Mouse (Mus musculus) neural tube, embryonic 13.5 days (tissue): ENCODE measurements at regions not wholly inside any gene's neighbourhood (a gene's known extent, or its start where the extent isn't known, plus 50 kb on each side); places are given as distances from the start of the nearest gene placed in this dataset.
A peak's percentile ranks its signal among the peaks of the same experiment; 100 is the strongest.

Source experiments
- ATAC-seq: fragments of 200-750 bp; cut with Nextera tagmentation; 2 replicates; pipeline ENCODE4 v1.8.0; 2017; ENCODE audit warnings: low read depth, mild to moderate bottlenecking, moderate TSS enrichment, moderate library complexity
- H3K27ac ChIP-seq: fragments of 300-500 bp; sonication (generic); replicated peaks from 2 replicates; pipeline ENCODE4 v1.5.1; 2015; ENCODE audit warnings: moderate library complexity, mild to moderate bottlenecking, inconsistent platforms
- H3K27me3 ChIP-seq: fragments of 300-500 bp; sonication (generic); 2 replicates; pipeline ENCODE4 v1.6.1; 2015; ENCODE audit warnings: mild to moderate bottlenecking, inconsistent platforms
- H3K36me3 ChIP-seq: fragments of 300-500 bp; sonication (generic); 2 replicates; pipeline ENCODE4 v1.6.1; 2015; ENCODE audit warnings: mild to moderate bottlenecking, inconsistent platforms
- H3K4me1 ChIP-seq: fragments of 300-500 bp; sonication (generic); replicated peaks from 2 replicates; pipeline ENCODE4 v1.6.1; 2015; ENCODE audit warnings: inconsistent platforms
- H3K4me2 ChIP-seq: fragments of 300-500 bp; sonication (generic); 2 replicates; pipeline ENCODE4 v1.6.1; 2015; ENCODE audit warnings: inconsistent platforms, mild to moderate bottlenecking, moderate library complexity
- H3K4me3 ChIP-seq: fragments of 300-500 bp; sonication (generic); 2 replicates; pipeline ENCODE4 v1.5.1; 2015; ENCODE audit warnings: mild to moderate bottlenecking, inconsistent platforms
- H3K9ac ChIP-seq: fragments of 300-500 bp; sonication (generic); 2 replicates; pipeline ENCODE4 v1.6.1; 2015; ENCODE audit warnings: moderate library complexity, mild to moderate bottlenecking, inconsistent platforms
- H3K9me3 ChIP-seq: fragments of 300-500 bp; sonication (generic); 2 replicates; pipeline ENCODE4 v1.6.1; 2016; ENCODE audit warnings: inconsistent platforms
- WGBS: fragments of 180-500 bp; shearing (Covaris S2); methylation state at CpG from one replicate; pipeline ENCODE4 v1.1.7; 2015; 5-methylcytosine and 5-hydroxymethylcytosine counted together

DNA sequence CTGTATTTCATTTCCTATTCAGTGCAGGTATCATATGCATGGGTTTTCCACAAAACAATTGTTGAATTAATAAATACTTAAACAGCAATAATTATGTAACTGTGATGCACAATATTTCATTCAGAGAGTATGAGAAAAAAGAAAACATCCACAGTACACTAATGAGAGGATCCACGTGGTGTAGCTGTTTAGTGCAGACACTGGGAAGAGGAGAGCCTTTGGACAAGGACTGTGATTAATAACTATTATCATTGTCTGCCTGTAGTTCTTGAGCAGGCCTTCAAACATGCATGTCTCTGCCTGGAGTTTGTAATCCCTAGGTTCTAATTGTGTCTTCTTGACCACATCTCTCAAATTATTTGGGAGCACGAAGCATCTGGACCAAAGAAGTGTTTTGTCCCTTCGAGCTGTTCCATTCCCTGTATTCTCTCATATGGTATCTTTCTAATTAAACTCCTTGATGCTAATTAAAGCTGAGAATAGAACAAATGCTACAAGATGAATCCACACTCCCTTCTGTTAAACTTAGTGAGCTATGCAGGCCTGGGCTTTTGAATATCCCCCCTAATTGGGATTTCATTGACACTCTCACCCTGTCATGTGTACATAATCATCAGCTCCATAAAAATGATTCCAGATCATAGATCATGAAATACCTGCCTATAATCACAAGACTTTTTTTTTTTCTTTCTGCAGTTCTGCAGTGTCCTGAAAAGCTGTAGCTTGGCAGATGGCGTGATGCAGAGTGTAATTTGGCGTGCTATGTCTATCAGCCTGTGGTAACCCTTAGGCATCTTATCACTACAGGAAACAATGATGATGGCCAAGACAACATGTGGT is 1208.9 kb upstream of the G6pd2 start:
- Histone ChIP-seq H3K36me3 (no peaks in the 10 kb centered on the region), H3K4me1 (peaks cover 6% of the 10 kb centered on the region; the same call in 1 of the 2 replicates), H3K9ac (no peak overlapping the region), H3K9me3 (no peaks in the 10 kb centered on the region), H3K27me3 (no peaks in the 10 kb centered on the region), H3K4me3 (no peak overlapping the region), H3K4me2 (no peak overlapping the region), H3K27ac (peak overlapping the region; percentile 42; the same call in 1 of the 2 replicates)
- peak; percentile 93 for ATAC-seq
- WGBS = 58% methylated on average over 5 of the region's 5 CpGs

DNA sequence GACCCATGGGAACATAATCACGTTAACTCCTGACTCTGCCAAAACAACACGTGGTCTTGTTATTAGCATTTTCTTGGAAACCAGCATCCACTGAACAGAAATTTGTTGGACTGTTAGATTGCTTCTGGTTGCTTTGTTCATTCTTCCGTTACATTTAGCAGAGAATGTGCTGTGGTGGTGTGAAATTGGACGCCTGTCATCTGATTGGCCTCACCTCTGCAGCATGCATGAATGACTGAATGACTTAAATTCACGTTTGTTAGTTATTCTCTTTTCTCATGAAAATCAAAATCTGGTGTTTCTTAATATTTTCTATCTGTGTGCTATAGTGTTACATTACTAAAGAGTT is 1208.3 kb upstream of the G6pd2 start:
- WGBS = 52% methylated on average over 5 of the region's 5 CpGs
- H3K9ac ChIP-seq = no peak overlapping the region
- ATAC-seq = no peak; the same call in 1 of the 2 replicates
- H3K36me3 ChIP-seq = no peaks in the 10 kb centered on the region
- H3K27me3 ChIP-seq = no peaks in the 10 kb centered on the region
- H3K27ac ChIP-seq = 0 out of 2 replicates have a peak overlapping the region, but pooled peaks have one; percentile 42
- H3K9me3 ChIP-seq = no peaks in the 10 kb centered on the region
- H3K4me3 ChIP-seq = no peak overlapping the region
- H3K4me1 ChIP-seq = peaks cover 6% of the 10 kb centered on the region; the same call in 1 of the 2 replicates
- no peak overlapping the region for H3K4me2 ChIP-seq

DNA sequence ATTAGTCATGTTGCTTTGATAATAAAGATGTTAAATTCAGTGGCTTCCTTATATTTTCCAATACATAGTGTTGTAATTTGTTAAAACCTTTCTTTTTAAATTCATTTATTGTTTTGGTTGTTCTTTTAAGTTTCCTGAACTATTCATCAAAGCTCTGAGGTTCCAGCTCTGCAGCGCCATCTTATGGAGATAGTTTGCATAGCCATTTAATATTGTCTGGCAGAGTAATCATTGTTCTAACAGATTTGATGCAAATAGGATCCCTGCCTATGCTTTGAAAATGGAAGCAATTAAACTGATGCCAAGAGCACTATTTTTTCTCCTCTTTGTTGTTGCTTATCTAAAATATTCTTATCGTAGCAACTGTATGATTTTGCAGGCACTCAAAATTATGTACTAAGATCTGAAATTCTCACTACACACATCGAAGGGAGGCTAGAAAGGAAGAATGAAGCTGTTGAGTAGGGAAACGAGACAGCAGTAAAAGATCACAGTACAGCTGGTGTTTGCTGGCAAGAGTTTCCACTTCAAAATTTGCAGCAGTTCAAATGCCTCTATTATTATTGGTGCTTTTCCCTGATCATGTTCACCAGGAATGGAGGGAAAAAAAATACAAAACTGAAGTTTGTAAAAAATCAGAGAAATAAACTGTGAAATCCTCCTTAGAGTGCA is 1199.5 kb upstream of the G6pd2 start:
- H3K4me1 ChIP-seq = no peaks in the 10 kb centered on the region
- H3K9ac ChIP-seq = no peak overlapping the region
- 30% methylated on average over 4 of the region's 4 CpGs for WGBS
- H3K36me3 ChIP-seq = no peaks in the 10 kb centered on the region
- H3K9me3 ChIP-seq = no peaks in the 10 kb centered on the region
- H3K4me3 ChIP-seq = no peak overlapping the region
- no peak overlapping the region for H3K4me2 ChIP-seq
- no peak for ATAC-seq
- H3K27ac ChIP-seq = 0 out of 2 replicates have a peak overlapping the region, but pooled peaks have one; percentile 20
- no peaks in the 10 kb centered on the region for H3K27me3 ChIP-seq
